Mouse (Mus musculus): Measurements from ENCODE around the gene Slx4. TPM values are rescaled to one million over a fixed set of nuclear protein-coding genes. Genes with fewer than 3 reads are reported as not detected.
"Not testable (repeated sequence)": the region's sequence is repeated elsewhere in the genome, so short reads cannot be mapped to it uniquely, and the experiment has no call there.

The Slx4 gene
- total and polyA plus RNA-seq, 3 experiments, result 24.3 to 35.2 TPM; not detected in 1

DNA sequence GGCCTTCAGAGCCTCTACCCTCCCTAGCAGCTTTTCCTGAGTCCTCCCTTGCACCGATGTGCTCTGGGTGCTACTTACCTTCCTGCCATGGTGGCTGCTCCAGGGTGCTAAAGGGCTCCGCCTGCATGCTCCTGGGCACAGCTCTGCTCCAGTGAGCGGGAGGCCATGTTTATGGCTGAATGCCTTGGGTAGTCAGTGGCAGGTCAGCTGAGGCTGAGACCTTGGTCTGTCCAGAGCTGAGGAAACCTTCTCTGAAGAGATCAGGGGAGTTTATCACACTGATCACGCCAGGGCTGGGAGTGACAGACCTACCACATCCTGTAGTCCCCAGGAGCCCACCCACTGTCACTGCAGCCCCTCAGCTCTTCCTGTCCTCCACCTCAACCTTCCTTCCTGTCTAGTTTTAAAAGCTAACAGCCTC lies 27.3 kb downstream of the Slx4 start, which contains the start of gene Nlrc3:
TSS of gene Nlrc3 (minus strand) at position 382 of the 421 bp plus-strand sequence.
- Histone ChIP-seq H3K27me3 (ENCODE audit: control insufficient read depth in 1 of 2, insufficient read depth in 2 of 2, low read length in 2 of 2) (no peaks in the 10 kb centered on the region), H3K9ac (ENCODE audit: control insufficient read depth, low read depth, low read length, poor library complexity, severe bottlenecking) (no peak within 1 kb of the TSS), H3K4me3 (ENCODE audit: control insufficient read depth in 1 of 2, insufficient read depth in 1 of 2, low read depth in 2 of 2, low read length in 2 of 2) (no peak within 1 kb of the TSS), H3K9me3 (replicated peaks; ENCODE audit: insufficient read depth, low read length) (no peaks in the 10 kb centered on the region), H3K4me1 (ENCODE audit: control insufficient read depth in 1 of 2, insufficient read depth in 2 of 2, low read length in 2 of 2) (no peaks in the 10 kb centered on the region), H3K36me3 (ENCODE audit: control insufficient read depth in 1 of 2, insufficient read depth in 2 of 2, low read length in 2 of 2) (peaks cover 0 to 2% of the 10 kb centered on the region in 2 experiments; a peak in 1 of 4 replicates), H3K27ac (ENCODE audit: control insufficient read depth, low read depth, low read length) (no peak within 1 kb of the TSS), H3K79me2 (ENCODE audit: control insufficient read depth, insufficient read depth, low read length, poor library complexity) (no peaks in the 10 kb centered on the region)
- no peak for DNase-seq (ENCODE audit: low read depth, low spot score)
- no peak for TF ChIP-seq E2F4 (IDR thresholded peaks at IDR 0.05; ENCODE audit: borderline replicate concordance, low read depth, low read length)
- TF ChIP-seq USF1 (IDR thresholded peaks at IDR 0.05; ENCODE audit: low read depth, low read length), result no peak
- TF ChIP-seq UBTF (IDR thresholded peaks at IDR 0.05; ENCODE audit: borderline replicate concordance, insufficient read depth, low read depth, low read length), result no peak
- no peak for TF ChIP-seq POLR2AphosphoS2 (IDR thresholded peaks at IDR 0.05; ENCODE audit: low read length)

DNA sequence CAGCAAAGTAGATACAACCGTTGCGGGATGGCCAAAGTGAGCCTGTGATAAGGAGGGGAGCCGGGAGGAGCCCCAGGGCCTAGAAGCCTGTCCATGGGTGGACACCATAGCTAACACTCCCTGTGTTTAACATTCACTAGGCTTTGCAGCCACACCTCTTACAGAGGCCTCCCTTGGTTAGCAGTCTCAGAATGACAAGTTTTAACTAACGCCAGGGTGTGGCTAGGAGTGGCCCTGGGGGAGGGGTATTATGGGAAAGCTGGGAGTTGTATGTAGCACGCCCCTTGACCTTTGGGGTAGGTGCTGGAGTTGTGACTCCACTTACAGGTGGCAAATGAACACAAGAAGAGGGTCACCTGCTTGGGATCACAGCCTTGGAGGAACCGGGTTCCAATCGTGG lies 27.9 kb downstream of the Slx4 start:
- DNase-seq (ENCODE audit: low read depth, low spot score), result no peak
- Histone ChIP-seq H3K4me1 (ENCODE audit: control insufficient read depth in 1 of 2, insufficient read depth in 2 of 2, low read length in 2 of 2) (no peaks in the 10 kb centered on the region), H3K79me2 (ENCODE audit: control insufficient read depth, insufficient read depth, low read length, poor library complexity) (no peaks in the 10 kb centered on the region)

DNA sequence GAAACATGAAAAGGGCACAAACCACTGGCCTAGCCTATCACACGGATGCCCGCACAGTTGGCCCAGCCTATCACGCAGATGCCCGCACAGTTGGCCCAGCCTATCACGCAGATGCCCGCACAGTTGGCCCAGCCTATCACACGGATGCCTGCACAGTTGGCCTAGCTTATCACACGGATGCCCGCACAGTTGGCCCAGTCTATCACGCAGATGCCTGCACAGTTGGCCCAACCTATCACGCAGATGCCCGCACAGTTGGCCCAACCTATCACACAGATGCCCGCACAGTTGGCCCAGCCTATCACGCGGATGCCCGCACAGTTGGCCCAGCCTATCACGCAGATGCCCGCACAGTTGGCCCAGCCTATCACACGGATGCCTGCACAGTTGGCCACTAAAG lies 29.1 kb downstream of the Slx4 start:
- H3K9ac ChIP-seq (ENCODE audit: control insufficient read depth, low read depth, low read length, poor library complexity, severe bottlenecking); DNase-seq (ENCODE audit: low read depth, low spot score); H3K36me3 ChIP-seq (ENCODE audit: control insufficient read depth in 1 of 2, insufficient read depth in 2 of 2, low read length in 2 of 2): not testable (repeated sequence)

More for the DNA sequence above, 27.9 kb downstream of the Slx4 start:
- H3K9ac ChIP-seq (ENCODE audit: control insufficient read depth, low read depth, low read length, poor library complexity, severe bottlenecking), result no peak overlapping the region
- H3K27ac ChIP-seq (ENCODE audit: control insufficient read depth, low read depth, low read length), result no peak overlapping the region
- H3K9me3 ChIP-seq (replicated peaks; ENCODE audit: insufficient read depth, low read length), result no peaks in the 10 kb centered on the region
- H3K27me3 ChIP-seq (ENCODE audit: control insufficient read depth in 1 of 2, insufficient read depth in 2 of 2, low read length in 2 of 2), result no peaks in the 10 kb centered on the region
- H3K36me3 ChIP-seq (ENCODE audit: control insufficient read depth in 1 of 2, insufficient read depth in 2 of 2, low read length in 2 of 2), result peaks cover 0 to 2% of the 10 kb centered on the region in 2 experiments; a peak in 1 of 4 replicates
- no peak overlapping the region for H3K4me3 ChIP-seq (ENCODE audit: control insufficient read depth in 1 of 2, insufficient read depth in 1 of 2, low read depth in 2 of 2, low read length in 2 of 2)
- no peak for TF ChIP-seq JUND (IDR thresholded peaks at IDR 0.05; ENCODE audit: low read depth, low read length)
- no peak for TF ChIP-seq POLR2AphosphoS2 (IDR thresholded peaks at IDR 0.05; ENCODE audit: low read length)
- no peak for TF ChIP-seq UBTF (IDR thresholded peaks at IDR 0.05; ENCODE audit: borderline replicate concordance, insufficient read depth, low read depth, low read length)
- TF ChIP-seq MAZ (IDR thresholded peaks at IDR 0.05; ENCODE audit: low read depth, low read length), result no peak
- TF ChIP-seq RCOR1 (IDR thresholded peaks at IDR 0.05; ENCODE audit: low read depth, low read length), result no peak
- no peak for TF ChIP-seq CHD2 (IDR thresholded peaks at IDR 0.05; ENCODE audit: low read length)
- TF ChIP-seq ZC3H11A (IDR thresholded peaks at IDR 0.05; ENCODE audit: low read depth, low read length), result no peak
- no peak for TF ChIP-seq POLR2A (IDR thresholded peaks at IDR 0.05; ENCODE audit: control insufficient read depth in 1 of 2, insufficient read depth in 1 of 2, low read depth in 1 of 2, low read length in 2 of 2, poor library complexity in 1 of 2)
- TF ChIP-seq BHLHE40 (IDR thresholded peaks at IDR 0.05; ENCODE audit: borderline replicate concordance, low read depth, low read length), result no peak
- no peak for TF ChIP-seq TCF12 (IDR thresholded peaks at IDR 0.05; ENCODE audit: low read depth, low read length)
- no peak for TF ChIP-seq HCFC1 (IDR thresholded peaks at IDR 0.05; ENCODE audit: low read depth, low read length)
- TF ChIP-seq ZNF384 (IDR thresholded peaks at IDR 0.05; ENCODE audit: low read depth, low read length), result no peak
- no peak for TF ChIP-seq POLR2AphosphoS5 (IDR thresholded peaks at IDR 0.05; ENCODE audit: borderline replicate concordance, low read depth, low read length)
- TF ChIP-seq GATA1 (IDR thresholded peaks at IDR 0.05; ENCODE audit: low read depth, low read length), result no peak
- no peak for TF ChIP-seq ZMIZ1 (IDR thresholded peaks at IDR 0.05; ENCODE audit: low read depth, low read length)
- no peak for TF ChIP-seq MYB (IDR thresholded peaks at IDR 0.05; ENCODE audit: low read depth, low read length)
- no peak for TF ChIP-seq CHD1 (IDR thresholded peaks at IDR 0.05; ENCODE audit: low read depth, low read length)
- no peak for TF ChIP-seq MAX (IDR thresholded peaks at IDR 0.05; ENCODE audit: low read length)

More for the DNA sequence above, 29.1 kb downstream of the Slx4 start:
- H3K4me3 ChIP-seq (ENCODE audit: control insufficient read depth in 1 of 2, insufficient read depth in 1 of 2, low read depth in 2 of 2, low read length in 2 of 2); H3K4me1 ChIP-seq (ENCODE audit: control insufficient read depth in 1 of 2, insufficient read depth in 2 of 2, low read length in 2 of 2); H3K79me2 ChIP-seq (ENCODE audit: control insufficient read depth, insufficient read depth, low read length, poor library complexity); H3K27ac ChIP-seq (ENCODE audit: control insufficient read depth, low read depth, low read length); H3K27me3 ChIP-seq (ENCODE audit: control insufficient read depth in 1 of 2, insufficient read depth in 2 of 2, low read length in 2 of 2); H3K9me3 ChIP-seq (replicated peaks; ENCODE audit: insufficient read depth, low read length): not testable (repeated sequence)

Data from MEL (cell line).